Mouse (Mus musculus): ENCODE data around the gene Ffar4.

DNA sequence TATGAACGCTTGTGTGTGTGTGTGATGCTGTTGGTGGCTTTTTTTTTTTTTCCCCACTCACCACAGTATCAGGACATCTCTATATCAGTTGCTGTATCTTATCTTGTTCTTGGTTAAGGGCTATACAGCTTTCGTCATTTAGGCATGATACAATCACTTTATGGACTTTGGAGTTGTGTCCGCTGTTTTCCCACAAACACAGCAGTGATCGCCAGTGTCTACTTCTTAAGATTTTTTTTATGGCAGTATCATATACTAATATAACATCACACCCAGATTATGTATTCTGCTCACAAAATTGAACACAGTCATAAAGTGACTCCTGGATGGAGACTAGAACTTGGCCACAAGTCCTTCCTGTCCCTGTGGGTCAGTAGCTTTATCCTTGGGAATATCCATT, 11.0 kb downstream of the Ffar4 start:
- TF ChIP-seq CTCF (IDR thresholded peaks at IDR 0.05; ENCODE audit: low read depth) = no peak
- no peak for TF ChIP-seq EP300 (IDR thresholded peaks at IDR 0.05; ENCODE audit: low read depth)

Measured in liver, postnatal 0 days (tissue).